8 mouse cellular contexts compared by ENCODE assay signal in genomic region chr16:25064538-25064937, GRCm38 (mm10).
A peak's percentile ranks its signal among the peaks of the same experiment; 100 is the strongest.
DNase-seq lines count a peak whose midpoint lies in the region; ATAC-seq and TF ChIP-seq lines count a peak whose summit lies in the region.

No protein-coding gene starts in this region.

- H3K4me3 ChIP-seq in kidney, embryonic 16.5 days (ENCODE audit: low read length) = no peak overlapping the region
- no peak overlapping the region for H3K4me3 ChIP-seq in limb, embryonic 14.5 days (replicated peaks; ENCODE audit: low read length)

- H3K9me3 ChIP-seq in kidney, embryonic 16.5 days (ENCODE audit: low read length) = no peaks in the 10 kb centered on the region
- no peaks in the 10 kb centered on the region for H3K9me3 ChIP-seq in limb, embryonic 14.5 days (ENCODE audit: control insufficient read depth, low read length)

- peak; percentile 88 for DNase-seq in kidney, adult 18-20 months
- peak; percentile 90 to 96 for DNase-seq in cerebellum, postnatal 36 days
- peak; percentile 75 to 81 for DNase-seq in gastrocnemius, adult 8-10 months (ENCODE audit: low spot score in 2 of 2)
- peak; percentile 92 for DNase-seq in kidney, adult 9 months
- DNase-seq in limb, embryonic 14.5 days (ENCODE audit: low spot score) = peak; percentile 71
- DNase-seq in neural tube, embryonic 10.5 days (ENCODE audit: extremely low spot score, low spot score) = peak; percentile 93
- DNase-seq in spleen, postnatal 4 days (ENCODE audit: low spot score in 2 of 2) = peak; percentile 62 to 88

- no peak overlapping the region for H3K4me2 ChIP-seq in kidney, embryonic 16.5 days (replicated peaks; ENCODE audit: low read depth, low read length)
- H3K4me2 ChIP-seq in limb, embryonic 14.5 days (replicated peaks; ENCODE audit: low read depth, low read length, severe bottlenecking) = no peak overlapping the region

- TF ChIP-seq POLR2A in limb, embryonic 14.5 days (IDR thresholded peaks at IDR 0.05; ENCODE audit: borderline replicate concordance, extremely low read depth, insufficient read depth, insufficient read length) = no peak

- H3K9ac ChIP-seq in kidney, embryonic 16.5 days (replicated peaks; ENCODE audit: low read length) = no peak overlapping the region
- H3K9ac ChIP-seq in limb, embryonic 14.5 days (ENCODE audit: low read depth, low read length, severe bottlenecking) = no peak overlapping the region

- no peaks in the 10 kb centered on the region for H3K27me3 ChIP-seq in kidney, embryonic 16.5 days (ENCODE audit: insufficient read depth, low read length)
- H3K27me3 ChIP-seq in limb, embryonic 14.5 days (ENCODE audit: control insufficient read depth, insufficient read depth, low read length) = no peaks in the 10 kb centered on the region; the same call in 1 of the 2 replicates

- no peak for ATAC-seq in kidney, embryonic 16.5 days (ENCODE audit: low FRiP score, low TSS enrichment)
- ATAC-seq in limb, embryonic 14.5 days (ENCODE audit: low FRiP score, low read depth) = no peak

- H3K27ac ChIP-seq in kidney, embryonic 16.5 days (ENCODE audit: low read length) = no peak overlapping the region
- H3K27ac ChIP-seq in limb, embryonic 14.5 days (replicated peaks; ENCODE audit: low read depth, low read length) = no peak overlapping the region

- H3K4me1 ChIP-seq in kidney, embryonic 16.5 days (ENCODE audit: insufficient read depth, low read length) = peaks cover 29% of the 10 kb centered on the region
- peaks cover 8% of the 10 kb centered on the region for H3K4me1 ChIP-seq in limb, embryonic 14.5 days (ENCODE audit: control insufficient read depth, insufficient read depth, low read length)

- no peaks in the 10 kb centered on the region for H3K36me3 ChIP-seq in kidney, embryonic 16.5 days (ENCODE audit: insufficient read depth, low read length)
- H3K36me3 ChIP-seq in limb, embryonic 14.5 days (ENCODE audit: control insufficient read depth, insufficient read depth, low read length) = no peaks in the 10 kb centered on the region

- 15% methylated on average over 4 of the region's 4 CpGs for WGBS in kidney, embryonic 16.5 days
- 16% methylated on average over 4 of the region's 4 CpGs for WGBS in limb, embryonic 14.5 days
